Mouse (Mus musculus): ENCODE measurements at regions not wholly inside any gene's neighbourhood (a gene's known extent, or its start where the extent isn't known, plus 50 kb on each side); places are given as distances from the start of the nearest gene placed in this dataset.

GRCm38 (mm10) chr1:179865561-179865960, 62.1 kb upstream of the Ahctf1 start:
- TF ChIP-seq CTCF (IDR thresholded peaks at IDR 0.05; ENCODE audit: control insufficient read depth, insufficient read depth, low read length) (no peak), POLR2A (IDR thresholded peaks at IDR 0.05; ENCODE audit: borderline replicate concordance, control insufficient read depth, low read depth, low read length) (no peak)

Data from bone marrow, adult 2 months (tissue).